Mouse (Mus musculus): Measurements from ENCODE around the gene Tmem87b. TPM values are rescaled to one million over a fixed set of nuclear protein-coding genes. Genes with fewer than 3 reads are reported as not detected.

The Tmem87b gene
- polyA plus RNA-seq, 1 experiment from 2014 or later: 26.8 TPM

DNA sequence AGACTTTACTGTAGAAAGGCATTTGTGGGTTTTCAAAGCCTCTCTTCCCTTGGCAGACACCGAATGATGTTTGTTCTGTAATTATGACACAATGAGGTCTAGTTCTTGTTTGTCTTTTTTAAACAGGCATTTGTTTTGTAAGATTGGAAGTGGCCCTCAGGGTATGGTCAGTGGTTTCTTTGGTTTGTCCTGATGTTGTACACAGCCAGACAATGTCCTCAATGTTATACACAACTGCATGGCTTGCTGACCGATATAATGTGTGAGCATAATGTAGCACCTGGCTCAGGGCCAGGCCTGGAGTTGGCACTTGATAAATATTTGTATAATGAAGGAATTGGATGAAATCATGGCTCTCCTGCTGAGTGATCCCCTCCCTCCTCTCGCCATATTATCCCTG is 41.9 kb downstream of the Tmem87b start:
- ATAC-seq (ENCODE audit: low read depth) (no peak), DNase-seq (ENCODE audit: low spot score) (peak; percentile 21)
- WGBS: 77% methylated on average over 3 of the region's 3 CpGs
- Histone ChIP-seq H3K4me3 (ENCODE audit: low read depth, low read length) (no peak overlapping the region), H3K9me3 (ENCODE audit: control insufficient read depth, low read length) (no peaks in the 10 kb centered on the region), H3K36me3 (ENCODE audit: control insufficient read depth, insufficient read depth, low read length) (no peaks in the 10 kb centered on the region), H3K4me2 (ENCODE audit: low read depth, low read length) (no peak overlapping the region), H3K27me3 (replicated peaks; ENCODE audit: control insufficient read depth, insufficient read depth, low read length) (peaks cover 13% of the 10 kb centered on the region; the same call in 1 of the 2 replicates), H3K4me1 (ENCODE audit: control insufficient read depth, insufficient read depth, low read length) (no peaks in the 10 kb centered on the region; the same call in 1 of the 2 replicates), H3K9ac (ENCODE audit: low read depth, low read length) (no peak overlapping the region), H3K27ac (replicated peaks; ENCODE audit: low read depth, low read length) (no peak overlapping the region)

DNA sequence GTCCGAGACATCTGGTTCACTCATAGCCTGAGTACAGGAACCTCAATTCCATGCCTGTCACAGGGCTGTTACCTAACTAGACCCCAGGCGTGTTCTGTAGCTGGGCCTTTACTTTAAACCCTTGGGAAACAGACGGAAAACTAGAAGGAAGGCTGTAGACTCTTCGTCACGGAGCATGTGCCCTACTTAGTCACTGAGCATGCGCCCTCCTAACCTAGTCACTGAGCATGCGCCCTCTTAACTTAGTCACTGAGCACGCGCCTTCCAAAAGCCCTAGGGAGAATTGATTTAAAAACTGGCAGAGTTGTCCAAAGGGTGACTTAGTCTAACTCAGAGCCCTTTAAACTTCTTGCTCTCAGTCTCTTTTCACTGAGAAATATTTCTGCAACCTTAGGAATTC is 44.7 kb downstream of the Tmem87b start, which contains the start of gene Fbln7:
Gene Fbln7 (plus strand): TSS at position 346 of the 400 bp plus-strand sequence.
- H3K27me3 ChIP-seq (replicated peaks; ENCODE audit: control insufficient read depth, insufficient read depth, low read length): peaks cover 21% of the 10 kb centered on the region; the same call in 1 of the 2 replicates

DNA sequence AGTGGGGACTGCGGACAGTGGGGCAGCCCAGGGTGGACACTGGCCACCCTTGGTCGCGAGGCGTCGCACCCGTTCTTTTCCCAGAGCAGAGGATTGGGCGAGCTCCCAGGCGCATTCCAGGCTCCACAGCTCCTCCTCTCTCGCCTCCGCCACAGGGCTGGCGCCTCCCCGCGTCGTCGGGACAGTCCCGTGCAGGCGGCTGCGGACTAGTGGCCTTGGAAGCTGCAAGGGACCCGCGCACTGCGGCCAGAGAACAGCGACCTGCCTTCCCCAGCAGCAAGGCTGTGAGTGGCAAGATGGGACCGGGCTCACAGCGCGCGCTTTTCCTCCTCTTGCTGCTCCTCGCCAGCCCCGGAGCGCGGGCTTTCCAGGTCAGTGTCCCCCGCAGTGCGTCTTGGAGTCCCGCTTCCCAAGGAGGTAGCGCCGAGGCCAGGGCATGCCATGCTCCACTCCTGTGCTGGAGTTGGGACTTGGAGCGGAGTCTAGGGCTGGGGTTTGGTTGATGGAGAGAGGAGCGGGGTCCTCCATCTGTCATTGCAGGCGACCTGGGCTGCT is 45.9 kb downstream of the Tmem87b start:
- H3K9me3 ChIP-seq (ENCODE audit: control insufficient read depth, low read length): no peaks in the 10 kb centered on the region
- DNase-seq (ENCODE audit: low spot score) (peak; percentile 60), ATAC-seq (ENCODE audit: low read depth) (peak; percentile 78)
- H3K4me2 ChIP-seq (ENCODE audit: low read depth, low read length): peak overlapping the region; percentile 93
- no peaks in the 10 kb centered on the region; the same call in 1 of the 2 replicates for H3K4me1 ChIP-seq (ENCODE audit: control insufficient read depth, insufficient read depth, low read length)
- no peaks in the 10 kb centered on the region for H3K36me3 ChIP-seq (ENCODE audit: control insufficient read depth, insufficient read depth, low read length)
- 2% methylated on average over 21 of the region's 38 CpGs for WGBS
- H3K4me3 ChIP-seq (ENCODE audit: low read depth, low read length): peak overlapping the region; percentile 53
- H3K27me3 ChIP-seq (replicated peaks; ENCODE audit: control insufficient read depth, insufficient read depth, low read length): peaks cover 21% of the 10 kb centered on the region; the same call in 1 of the 2 replicates
- H3K9ac ChIP-seq (ENCODE audit: low read depth, low read length): peak overlapping the region; percentile 67
- H3K27ac ChIP-seq (replicated peaks; ENCODE audit: low read depth, low read length): no peak overlapping the region

More for the DNA sequence above, 44.7 kb downstream of the Tmem87b start, which contains the start of gene Fbln7:
- Histone ChIP-seq H3K27ac (replicated peaks; ENCODE audit: low read depth, low read length) (no peak within 1 kb of the TSS), H3K9ac (ENCODE audit: low read depth, low read length) (peak within 1 kb of the TSS; percentile 67), H3K9me3 (ENCODE audit: control insufficient read depth, low read length) (no peaks in the 10 kb centered on the region), H3K36me3 (ENCODE audit: control insufficient read depth, insufficient read depth, low read length) (no peaks in the 10 kb centered on the region), H3K4me2 (ENCODE audit: low read depth, low read length) (peak within 1 kb of the TSS; percentile 93), H3K4me1 (ENCODE audit: control insufficient read depth, insufficient read depth, low read length) (no peaks in the 10 kb centered on the region; the same call in 1 of the 2 replicates), H3K4me3 (ENCODE audit: low read depth, low read length) (peak within 1 kb of the TSS; percentile 53)
- ATAC-seq (ENCODE audit: low read depth) (no peak), DNase-seq (ENCODE audit: low spot score) (no peak)
- 84% methylated on average over 9 of the region's 9 CpGs for WGBS

DNA sequence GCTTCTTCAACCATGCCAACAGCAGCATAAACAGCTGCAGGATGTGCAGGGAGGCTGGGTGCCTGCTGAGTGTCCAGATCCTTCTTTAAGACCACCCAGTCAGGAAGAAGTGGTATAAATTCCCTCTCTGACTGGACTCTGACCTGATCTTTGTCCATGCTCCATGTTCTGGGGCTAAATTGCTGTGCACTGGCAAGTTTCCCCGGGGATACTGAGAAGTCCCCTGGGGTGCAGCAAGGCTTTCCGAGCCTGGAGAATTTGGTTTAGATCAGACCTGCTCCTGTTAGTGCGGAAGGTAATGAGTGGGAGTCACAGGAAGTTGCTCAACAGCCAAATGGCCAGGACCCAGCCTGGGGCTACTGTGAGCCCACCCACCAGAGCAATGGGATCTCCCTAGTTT is 47.1 kb downstream of the Tmem87b start:
- Histone ChIP-seq H3K27ac (replicated peaks; ENCODE audit: low read depth, low read length) (no peak overlapping the region), H3K4me3 (ENCODE audit: low read depth, low read length) (no peak overlapping the region), H3K9me3 (ENCODE audit: control insufficient read depth, low read length) (no peaks in the 10 kb centered on the region), H3K9ac (ENCODE audit: low read depth, low read length) (no peak overlapping the region), H3K36me3 (ENCODE audit: control insufficient read depth, insufficient read depth, low read length) (no peaks in the 10 kb centered on the region), H3K27me3 (replicated peaks; ENCODE audit: control insufficient read depth, insufficient read depth, low read length) (peaks cover 21% of the 10 kb centered on the region; the same call in 1 of the 2 replicates), H3K4me1 (ENCODE audit: control insufficient read depth, insufficient read depth, low read length) (no peaks in the 10 kb centered on the region; the same call in 1 of the 2 replicates), H3K4me2 (ENCODE audit: low read depth, low read length) (peak overlapping the region; percentile 18; the same call in 1 of the 2 replicates)
- WGBS: 37% methylated on average over 3 of the region's 3 CpGs
- no peak for ATAC-seq (ENCODE audit: low read depth)
- DNase-seq (ENCODE audit: low spot score): no peak

DNA sequence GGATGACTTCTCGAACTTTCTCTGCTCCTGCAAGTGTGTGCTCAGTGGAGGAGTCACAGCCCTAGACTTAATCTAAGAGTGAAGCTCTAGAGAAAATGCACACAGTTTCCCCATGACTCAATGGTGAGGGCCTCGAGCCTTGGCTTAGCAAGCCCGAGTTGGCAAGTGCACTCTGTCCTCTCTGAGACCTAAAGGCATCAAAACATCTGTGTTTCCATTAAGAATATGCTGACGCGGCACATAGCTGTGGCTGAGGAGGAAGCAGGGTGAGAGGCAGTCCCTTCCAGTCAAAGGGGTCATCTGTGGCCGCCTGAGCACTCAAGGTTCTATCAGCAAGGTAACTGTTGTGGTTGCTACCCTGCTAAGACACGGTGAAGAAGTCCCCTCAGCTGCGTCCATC is 53.7 kb downstream of the Tmem87b start:
- no peak overlapping the region for H3K4me2 ChIP-seq (ENCODE audit: low read depth, low read length)
- H3K4me3 ChIP-seq (ENCODE audit: low read depth, low read length): no peak overlapping the region
- DNase-seq (ENCODE audit: low spot score) (no peak), ATAC-seq (ENCODE audit: low read depth) (no peak)
- H3K36me3 ChIP-seq (ENCODE audit: control insufficient read depth, insufficient read depth, low read length): no peaks in the 10 kb centered on the region
- H3K9me3 ChIP-seq (ENCODE audit: control insufficient read depth, low read length): no peaks in the 10 kb centered on the region
- 64% methylated on average over 8 of the region's 8 CpGs for WGBS
- H3K4me1 ChIP-seq (ENCODE audit: control insufficient read depth, insufficient read depth, low read length): no peaks in the 10 kb centered on the region
- H3K9ac ChIP-seq (ENCODE audit: low read depth, low read length): no peak overlapping the region
- no peaks in the 10 kb centered on the region for H3K27me3 ChIP-seq (replicated peaks; ENCODE audit: control insufficient read depth, insufficient read depth, low read length)
- no peak overlapping the region for H3K27ac ChIP-seq (replicated peaks; ENCODE audit: low read depth, low read length)

DNA sequence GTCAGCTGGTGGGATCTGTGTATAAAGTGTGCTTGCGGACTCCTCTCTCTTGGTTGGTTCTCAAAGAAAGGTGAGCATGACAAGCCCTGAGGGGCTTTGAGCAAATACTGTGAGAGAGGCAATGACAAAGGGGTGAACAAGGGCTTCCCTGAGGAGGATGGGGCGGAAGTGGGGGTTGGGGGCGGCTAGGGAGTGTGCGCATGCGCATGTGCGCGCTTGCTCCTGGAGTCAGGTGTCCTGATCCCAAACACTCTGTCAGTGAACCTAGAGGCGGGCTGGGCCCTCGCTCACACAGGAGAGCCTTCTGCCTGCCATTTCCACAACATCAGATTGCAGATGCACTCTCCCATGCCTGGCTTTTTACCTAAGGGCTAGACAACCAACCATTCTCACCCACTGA is 54.3 kb downstream of the Tmem87b start:
- Histone ChIP-seq H3K4me3 (ENCODE audit: low read depth, low read length) (no peak overlapping the region), H3K9me3 (ENCODE audit: control insufficient read depth, low read length) (no peaks in the 10 kb centered on the region), H3K27ac (replicated peaks; ENCODE audit: low read depth, low read length) (no peak overlapping the region), H3K36me3 (ENCODE audit: control insufficient read depth, insufficient read depth, low read length) (no peaks in the 10 kb centered on the region), H3K4me2 (ENCODE audit: low read depth, low read length) (no peak overlapping the region), H3K4me1 (ENCODE audit: control insufficient read depth, insufficient read depth, low read length) (no peaks in the 10 kb centered on the region), H3K9ac (ENCODE audit: low read depth, low read length) (no peak overlapping the region), H3K27me3 (replicated peaks; ENCODE audit: control insufficient read depth, insufficient read depth, low read length) (no peaks in the 10 kb centered on the region)
- 93% methylated on average over 7 of the region's 9 CpGs for WGBS
- DNase-seq (ENCODE audit: low spot score) (no peak), ATAC-seq (ENCODE audit: low read depth) (no peak)

DNA sequence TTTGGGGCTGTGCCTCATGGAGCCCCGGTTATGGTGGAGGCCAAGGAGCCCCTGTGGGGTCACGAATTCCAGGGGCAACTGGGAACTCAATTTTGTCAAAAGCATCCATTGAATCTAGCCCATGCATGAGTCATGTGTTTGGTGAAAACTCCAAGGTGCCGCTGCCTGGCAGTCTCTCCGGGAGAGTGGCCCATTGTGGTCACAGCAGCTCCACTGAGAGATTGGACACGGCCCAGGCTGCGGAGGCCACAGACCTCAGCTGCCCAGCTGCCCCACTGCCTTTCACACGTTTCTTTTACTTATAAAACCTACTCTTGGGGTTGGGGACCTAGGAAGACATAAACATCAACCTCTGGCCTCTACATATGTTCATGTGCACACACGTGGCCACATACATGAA is 57.6 kb downstream of the Tmem87b start:
- H3K4me1 ChIP-seq (ENCODE audit: control insufficient read depth, insufficient read depth, low read length): no peaks in the 10 kb centered on the region
- H3K36me3 ChIP-seq (ENCODE audit: control insufficient read depth, insufficient read depth, low read length): no peaks in the 10 kb centered on the region
- H3K9ac ChIP-seq (ENCODE audit: low read depth, low read length): no peak overlapping the region
- no peak overlapping the region for H3K4me2 ChIP-seq (ENCODE audit: low read depth, low read length)
- 71% methylated on average over 8 of the region's 8 CpGs for WGBS
- H3K27ac ChIP-seq (replicated peaks; ENCODE audit: low read depth, low read length): no peak overlapping the region
- H3K9me3 ChIP-seq (ENCODE audit: control insufficient read depth, low read length): no peaks in the 10 kb centered on the region
- DNase-seq (ENCODE audit: low spot score) (no peak), ATAC-seq (ENCODE audit: low read depth) (no peak)
- no peaks in the 10 kb centered on the region for H3K27me3 ChIP-seq (replicated peaks; ENCODE audit: control insufficient read depth, insufficient read depth, low read length)
- no peak overlapping the region for H3K4me3 ChIP-seq (ENCODE audit: low read depth, low read length)

DNA sequence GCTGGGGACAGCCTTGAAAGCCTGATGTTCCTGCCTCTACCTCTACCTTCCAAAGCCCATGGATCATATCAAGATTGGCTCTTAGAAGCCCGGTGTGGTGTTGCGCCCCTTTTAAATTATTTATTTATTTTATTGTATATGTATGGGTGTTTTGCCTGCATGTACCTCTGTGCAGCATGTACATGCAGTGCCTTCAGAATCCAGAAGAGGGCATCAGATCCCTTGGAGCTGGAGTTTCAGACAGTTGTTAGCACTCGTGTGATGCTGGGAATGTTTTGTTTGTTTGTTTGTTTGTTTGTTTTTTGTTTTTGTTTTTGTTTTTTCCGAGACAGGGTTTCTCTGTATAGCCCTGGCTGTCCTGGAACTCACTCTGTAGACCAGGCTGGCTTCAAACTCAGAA is 63.3 kb downstream of the Tmem87b start:
- Histone ChIP-seq H3K27me3 (replicated peaks; ENCODE audit: control insufficient read depth, insufficient read depth, low read length) (no peaks in the 10 kb centered on the region), H3K4me1 (ENCODE audit: control insufficient read depth, insufficient read depth, low read length) (no peaks in the 10 kb centered on the region), H3K9me3 (ENCODE audit: control insufficient read depth, low read length) (no peaks in the 10 kb centered on the region), H3K27ac (replicated peaks; ENCODE audit: low read depth, low read length) (no peak overlapping the region), H3K36me3 (ENCODE audit: control insufficient read depth, insufficient read depth, low read length) (no peaks in the 10 kb centered on the region), H3K4me3 (ENCODE audit: low read depth, low read length) (no peak overlapping the region), H3K4me2 (ENCODE audit: low read depth, low read length) (no peak overlapping the region), H3K9ac (ENCODE audit: low read depth, low read length) (no peak overlapping the region)
- DNase-seq (ENCODE audit: low spot score) (no peak), ATAC-seq (ENCODE audit: low read depth) (no peak)
- 69% methylated on average over 4 of the region's 4 CpGs for WGBS

DNA sequence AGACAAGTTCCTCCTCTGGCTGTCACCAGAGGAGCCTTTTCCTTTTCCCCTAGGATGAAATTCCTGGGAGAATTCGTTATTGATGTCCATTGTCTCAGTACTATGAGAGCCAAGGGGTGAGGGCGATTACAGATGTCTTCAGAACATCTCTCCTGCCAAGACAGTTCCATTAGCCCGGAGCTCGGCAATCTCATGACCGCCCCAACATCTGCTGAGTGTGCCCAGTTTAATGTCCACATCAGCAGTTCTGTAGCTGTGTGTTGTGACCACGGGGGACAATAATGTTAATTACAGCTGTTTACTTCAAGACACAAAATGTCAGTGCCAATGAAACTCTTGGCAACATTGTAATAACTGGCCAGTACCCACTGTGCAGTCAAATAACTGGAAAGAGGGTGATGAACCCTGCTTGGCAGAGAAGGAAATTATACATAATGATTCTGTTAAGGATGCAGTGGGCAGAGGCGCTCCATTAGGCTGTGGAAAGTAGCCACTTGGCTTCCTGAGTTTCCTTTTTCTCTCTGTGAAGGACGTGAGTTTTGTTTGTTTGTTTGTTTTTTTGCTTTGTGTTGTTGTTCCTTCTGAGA is 67.4 kb downstream of the Tmem87b start:
- Histone ChIP-seq H3K9me3 (ENCODE audit: control insufficient read depth, low read length) (no peaks in the 10 kb centered on the region), H3K4me1 (ENCODE audit: control insufficient read depth, insufficient read depth, low read length) (no peaks in the 10 kb centered on the region), H3K4me3 (ENCODE audit: low read depth, low read length) (no peak overlapping the region), H3K27ac (replicated peaks; ENCODE audit: low read depth, low read length) (no peak overlapping the region), H3K4me2 (ENCODE audit: low read depth, low read length) (no peak overlapping the region), H3K9ac (ENCODE audit: low read depth, low read length) (no peak overlapping the region), H3K36me3 (ENCODE audit: control insufficient read depth, insufficient read depth, low read length) (no peaks in the 10 kb centered on the region), H3K27me3 (replicated peaks; ENCODE audit: control insufficient read depth, insufficient read depth, low read length) (no peaks in the 10 kb centered on the region)
- 78% methylated on average over 8 of the region's 8 CpGs for WGBS
- ATAC-seq (ENCODE audit: low read depth) (no peak), DNase-seq (ENCODE audit: low spot score) (no peak)
